Mouse (Mus musculus): ENCODE results near the gene Tmem44. TPM values are rescaled to one million over a fixed set of nuclear protein-coding genes. Genes with fewer than 3 reads are reported as not detected.

The Tmem44 gene
- polyA plus RNA-seq (2015; fragmentation: Nextera tagmentation; extraction: Ambion mirVana): 19.3 and 22.2 TPM in 2 replicates

GRCm38 (mm10) chr16:30550748-30551192, at the start of gene Tmem44:
TSS of gene Tmem44 (minus strand) at chr16:30550842.
- H3K4me1 ChIP-seq (replicated peaks): peaks cover 34% of the 10 kb centered on the region
- no peak for ATAC-seq (replicated peaks; ENCODE audit: insufficient number of reproducible peaks, insufficient read depth, low FRiP score, low read depth)
- H3K4me3 ChIP-seq: peak within 1 kb of the TSS; percentile 84
- H3K27ac ChIP-seq: peak within 1 kb of the TSS; percentile 72
- 9% methylated on average over 14 of the region's 14 CpGs for WGBS
- peaks cover 19% of the 10 kb centered on the region; the same call in 1 of the 2 replicates for H3K36me3 ChIP-seq
- H3K9ac ChIP-seq: peak within 1 kb of the TSS; percentile 96
- H3K4me2 ChIP-seq: peak within 1 kb of the TSS; percentile 80
- H3K27me3 ChIP-seq: no peaks in the 10 kb centered on the region
- peaks cover 8% of the 10 kb centered on the region for H3K9me3 ChIP-seq (replicated peaks)

DNA sequence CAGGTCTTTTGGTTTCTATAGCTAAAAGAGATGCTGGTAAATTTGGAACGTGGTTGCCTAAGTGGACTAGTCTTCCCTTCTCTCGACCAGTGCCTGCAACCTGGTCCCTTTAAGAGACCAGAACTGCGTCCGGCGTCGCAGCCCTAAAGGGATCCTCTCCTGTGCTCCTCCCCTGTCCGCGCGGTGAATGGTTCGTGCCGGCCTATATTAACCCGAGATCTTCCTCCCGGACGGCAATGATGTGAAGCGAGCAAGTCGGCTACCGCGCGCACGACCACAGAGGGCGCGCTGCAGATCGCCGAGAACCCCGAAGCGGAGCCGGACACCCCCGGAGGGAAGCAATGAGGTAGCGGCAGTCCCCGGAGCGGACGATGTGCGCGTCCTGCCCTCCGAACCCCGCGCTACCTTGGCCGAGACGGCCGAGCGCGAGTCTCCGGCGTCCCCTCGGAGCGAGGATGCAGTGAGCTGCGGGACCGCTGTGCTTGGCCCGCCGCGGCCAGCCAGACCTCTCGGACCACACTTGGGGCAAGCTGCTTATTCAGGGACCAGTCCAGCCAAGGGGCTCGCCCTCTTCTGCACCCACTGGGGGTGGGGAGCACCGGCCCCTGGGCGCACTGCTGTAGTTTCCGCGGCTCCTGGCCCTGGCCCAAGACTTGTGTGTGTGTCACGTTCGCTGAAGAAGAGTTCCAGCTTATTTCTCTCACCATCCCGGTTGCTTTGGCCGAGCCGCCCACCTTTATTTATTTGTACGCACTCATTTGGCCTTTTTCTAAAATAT, 49.0 kb upstream of the Tmem44 start, which contains the start of gene Fam43a:
Gene Fam43a, plus strand, starts transcription at position 233 of the 778 bp plus-strand sequence.
- peaks cover 48% of the 10 kb centered on the region for H3K4me1 ChIP-seq (replicated peaks)
- ATAC-seq (replicated peaks; ENCODE audit: insufficient number of reproducible peaks, insufficient read depth, low FRiP score, low read depth): peak; percentile 86

DNA sequence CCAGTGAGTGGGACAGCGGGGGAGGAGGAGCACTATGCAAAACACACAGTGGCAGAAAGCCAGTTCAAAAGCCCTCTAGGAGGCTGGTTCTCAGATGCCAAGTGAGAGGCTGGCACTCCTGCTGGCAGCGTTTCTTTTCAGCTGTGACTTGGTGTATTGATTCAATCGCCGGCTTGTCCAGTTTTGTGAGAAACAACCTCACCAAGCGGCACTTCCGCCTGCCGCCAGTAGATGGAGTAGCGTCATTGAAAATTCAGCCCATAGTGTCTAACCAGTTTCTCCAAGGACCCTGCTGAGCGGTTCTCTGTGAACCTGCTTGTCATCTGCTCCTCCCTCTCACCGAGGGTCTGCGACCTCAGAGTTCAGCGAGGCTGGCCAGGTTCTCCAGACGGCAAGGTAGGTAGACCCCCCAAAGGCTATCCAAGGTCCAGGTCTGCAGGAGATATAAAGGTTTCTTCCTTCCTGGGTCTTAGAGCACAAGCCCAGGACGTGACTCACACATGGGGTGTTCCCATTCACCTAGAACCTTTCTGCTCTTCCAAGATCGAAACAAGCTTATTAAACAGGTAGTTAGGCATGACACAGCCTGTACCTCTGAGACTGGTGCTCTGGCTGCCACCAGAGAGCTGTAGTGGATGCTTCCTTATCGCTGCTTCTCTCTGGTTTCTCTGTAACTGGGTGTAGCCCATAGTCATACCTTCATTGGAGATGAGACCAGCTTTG, 46.5 kb upstream of the Tmem44 start:
- H3K27me3 ChIP-seq: peaks cover 5% of the 10 kb centered on the region; the same call in 1 of the 2 replicates
- no peaks in the 10 kb centered on the region for H3K9me3 ChIP-seq (replicated peaks)
- peak overlapping the region; percentile 47 for H3K9ac ChIP-seq
- no peaks in the 10 kb centered on the region for H3K36me3 ChIP-seq
- peak overlapping the region; percentile 29 for H3K4me3 ChIP-seq
- 10% methylated on average over 16 of the region's 16 CpGs for WGBS
- no peak overlapping the region for H3K27ac ChIP-seq
- ATAC-seq (replicated peaks; ENCODE audit: insufficient number of reproducible peaks, insufficient read depth, low FRiP score, low read depth): no peak
- H3K4me2 ChIP-seq: peak overlapping the region; percentile 62
- peaks cover 28% of the 10 kb centered on the region for H3K4me1 ChIP-seq (replicated peaks)

More for the DNA sequence above, 49.0 kb upstream of the Tmem44 start, which contains the start of gene Fam43a:
- Histone ChIP-seq H3K9me3 (replicated peaks) (no peaks in the 10 kb centered on the region), H3K27ac (peak within 1 kb of the TSS; percentile 94), H3K4me3 (peak within 1 kb of the TSS; percentile 95), H3K9ac (peak within 1 kb of the TSS; percentile 94), H3K36me3 (no peaks in the 10 kb centered on the region), H3K27me3 (peaks cover 3% of the 10 kb centered on the region; the same call in 1 of the 2 replicates), H3K4me2 (peak within 1 kb of the TSS; percentile 96)
- under 1% methylated on average over 63 of the region's 63 CpGs for WGBS

- no peak overlapping the region for H3K9ac ChIP-seq
- H3K4me3 ChIP-seq: no peak overlapping the region
- H3K27ac ChIP-seq: no peak overlapping the region
- H3K27me3 ChIP-seq: peaks cover 5% of the 10 kb centered on the region; the same call in 1 of the 2 replicates
- H3K4me2 ChIP-seq: no peak overlapping the region
- WGBS: 68% methylated on average over 14 of the region's 14 CpGs
- H3K4me1 ChIP-seq (replicated peaks): peaks cover 17% of the 10 kb centered on the region
- ATAC-seq (replicated peaks; ENCODE audit: insufficient number of reproducible peaks, insufficient read depth, low FRiP score, low read depth): no peak
- H3K9me3 ChIP-seq (replicated peaks): no peaks in the 10 kb centered on the region
- no peaks in the 10 kb centered on the region for H3K36me3 ChIP-seq
Measured at GRCm38 (mm10) chr16:30595835-30596557, 45.4 kb upstream of the Tmem44 start.

- Histone ChIP-seq H3K9ac (no peak overlapping the region), H3K27me3 (peaks cover 5% of the 10 kb centered on the region; the same call in 1 of the 2 replicates), H3K4me1 (replicated peaks) (peaks cover 10% of the 10 kb centered on the region), H3K27ac (no peak overlapping the region), H3K36me3 (no peaks in the 10 kb centered on the region), H3K4me2 (no peak overlapping the region), H3K4me3 (no peak overlapping the region), H3K9me3 (replicated peaks) (no peaks in the 10 kb centered on the region)
- no peak for ATAC-seq (replicated peaks; ENCODE audit: insufficient number of reproducible peaks, insufficient read depth, low FRiP score, low read depth)
- WGBS: 57% methylated on average over 3 of the region's 3 CpGs
Measured at GRCm38 (mm10) chr16:30595356-30595755, 44.7 kb upstream of the Tmem44 start.

DNA sequence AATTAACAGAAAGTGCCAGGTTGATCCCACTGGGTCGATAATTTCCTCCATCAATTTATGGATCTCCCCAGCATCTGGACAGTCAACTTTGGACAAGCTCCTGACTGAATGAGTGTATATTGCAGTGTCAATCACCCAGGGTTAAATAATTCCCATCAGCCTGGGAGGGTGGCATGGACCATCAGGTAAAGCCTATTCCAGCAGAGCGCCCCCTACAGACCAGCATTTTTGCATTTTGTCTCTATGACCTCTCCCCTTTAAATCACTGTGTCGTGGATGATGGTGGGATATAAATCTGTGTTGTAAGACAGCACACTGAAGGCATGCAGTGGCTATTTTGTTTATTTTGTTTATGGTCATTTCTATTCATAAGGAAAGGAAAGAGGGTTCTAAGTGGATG, 41.3 kb upstream of the Tmem44 start:
- no peaks in the 10 kb centered on the region for H3K36me3 ChIP-seq
- H3K4me2 ChIP-seq: no peak overlapping the region
- H3K9ac ChIP-seq: no peak overlapping the region
- H3K4me1 ChIP-seq (replicated peaks): peaks cover 7% of the 10 kb centered on the region
- H3K27me3 ChIP-seq: peaks cover 5% of the 10 kb centered on the region; the same call in 1 of the 2 replicates
- H3K4me3 ChIP-seq: no peak overlapping the region
- 46% methylated on average over 3 of the region's 3 CpGs for WGBS
- no peak for ATAC-seq (replicated peaks; ENCODE audit: insufficient number of reproducible peaks, insufficient read depth, low FRiP score, low read depth)
- H3K9me3 ChIP-seq (replicated peaks): no peaks in the 10 kb centered on the region
- H3K27ac ChIP-seq: no peak overlapping the region

- ATAC-seq (replicated peaks; ENCODE audit: insufficient number of reproducible peaks, insufficient read depth, low FRiP score, low read depth): no peak
Measured at GRCm38 (mm10) chr16:30590264-30591209, 39.9 kb upstream of the Tmem44 start.

DNA sequence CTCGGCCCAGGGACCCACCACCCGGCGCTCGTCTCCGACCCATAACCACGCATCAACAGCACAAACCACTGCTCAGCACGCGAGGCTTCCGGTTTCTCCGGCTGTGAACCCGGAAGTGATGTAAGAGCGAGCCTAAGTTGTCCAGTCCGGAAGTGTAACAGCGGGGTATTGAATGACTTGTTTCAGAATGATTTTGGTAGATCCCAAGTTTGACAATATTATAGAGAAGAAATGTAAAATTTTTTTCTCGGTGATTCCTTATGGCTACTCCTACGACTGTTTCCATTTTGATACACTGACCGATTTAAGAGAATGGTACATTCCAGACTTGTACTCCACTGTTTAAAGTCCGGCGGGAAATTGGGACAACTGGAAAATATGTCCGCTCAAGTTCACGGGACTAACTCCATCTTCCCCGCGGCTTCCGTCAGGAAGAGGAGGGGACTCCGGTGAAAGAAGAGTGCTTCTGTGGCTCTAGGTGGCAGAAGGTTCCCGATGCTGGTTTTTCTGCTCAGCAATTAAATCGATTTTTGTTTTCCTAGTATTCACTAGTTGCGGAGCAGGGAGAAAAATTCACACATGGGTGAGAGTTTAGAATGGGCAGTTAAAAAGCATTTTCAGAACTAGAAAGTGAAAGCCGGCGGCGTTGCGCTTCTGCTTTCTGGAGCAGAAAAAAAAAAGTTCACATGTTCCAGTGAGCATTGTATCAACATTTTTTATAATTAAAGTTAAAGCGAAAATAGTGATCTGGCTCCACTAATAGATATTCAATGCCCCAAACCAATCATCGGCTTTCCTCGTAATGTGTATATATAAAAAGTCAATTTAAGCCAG, 37.1 kb upstream of the Tmem44 start, which contains the start of gene Lsg1:
Gene Lsg1, minus strand, starts transcription at position 99 of the 834 bp plus-strand sequence.
- ATAC-seq (replicated peaks; ENCODE audit: insufficient number of reproducible peaks, insufficient read depth, low FRiP score, low read depth): peak; percentile 91
- no peaks in the 10 kb centered on the region for H3K9me3 ChIP-seq (replicated peaks)
- peaks cover 10% of the 10 kb centered on the region for H3K4me1 ChIP-seq (replicated peaks)
- H3K4me2 ChIP-seq: peak within 1 kb of the TSS; percentile 80
- peak within 1 kb of the TSS; percentile 70 for H3K4me3 ChIP-seq
- no peaks in the 10 kb centered on the region for H3K27me3 ChIP-seq
- H3K36me3 ChIP-seq: peaks cover 21% of the 10 kb centered on the region
- peak within 1 kb of the TSS; percentile 64 for H3K27ac ChIP-seq
- H3K9ac ChIP-seq: peak within 1 kb of the TSS; percentile 67
- WGBS: 3% methylated on average over 35 of the region's 35 CpGs

More at GRCm38 (mm10) chr16:30590264-30591209, 39.9 kb upstream of the Tmem44 start:
- 24% methylated on average over 7 of the region's 7 CpGs for WGBS
- peaks cover 2% of the 10 kb centered on the region; the same call in 1 of the 2 replicates for H3K27me3 ChIP-seq
- no peak overlapping the region for H3K4me2 ChIP-seq
- peaks cover 10% of the 10 kb centered on the region for H3K4me1 ChIP-seq (replicated peaks)
- no peak overlapping the region for H3K27ac ChIP-seq
- H3K4me3 ChIP-seq: no peak overlapping the region
- H3K9ac ChIP-seq: no peak overlapping the region
- no peaks in the 10 kb centered on the region for H3K36me3 ChIP-seq
- H3K9me3 ChIP-seq (replicated peaks): no peaks in the 10 kb centered on the region

- Histone ChIP-seq H3K36me3 (peaks cover 28% of the 10 kb centered on the region), H3K4me1 (replicated peaks) (peaks cover 10% of the 10 kb centered on the region), H3K9me3 (replicated peaks) (no peaks in the 10 kb centered on the region), H3K27ac (peak overlapping the region; percentile 64), H3K9ac (peak overlapping the region; percentile 67), H3K4me2 (peak overlapping the region; percentile 80), H3K27me3 (no peaks in the 10 kb centered on the region), H3K4me3 (peak overlapping the region; percentile 70)
- WGBS: 1% methylated on average over 19 of the region's 19 CpGs
- no peak for ATAC-seq (replicated peaks; ENCODE audit: insufficient number of reproducible peaks, insufficient read depth, low FRiP score, low read depth)
Measured at GRCm38 (mm10) chr16:30586935-30587493, 36.4 kb upstream of the Tmem44 start.
